Mouse (Mus musculus) gastrocnemius, adult 2 months (tissue): ENCODE results near the gene Sumf1. TPM values are rescaled to one million over a fixed set of nuclear protein-coding genes. Genes with fewer than 3 reads are reported as not detected.

Experiments
- DNase-seq: peaks from one replicate; pipeline ENCODE4 v3.0.0; 2022
- H3K27ac ChIP-seq: fragments of 200-600 bp; 2 replicates; pipeline ENCODE4 v1.8.1; 2022; ENCODE audit warnings: mild to moderate bottlenecking
- H3K4me3 ChIP-seq: fragments of 200-600 bp; 2 replicates; pipeline ENCODE4 v1.8.1; 2022; ENCODE audit warnings: mild to moderate bottlenecking, moderate library complexity
- CTCF ChIP-seq: fragments of 200-600 bp; IDR thresholded peaks from 2 replicates; pipeline ENCODE4 v1.8.1; 2022; ENCODE audit warnings: antibody characterized with exemption, mild to moderate bottlenecking, moderate library complexity
- intact Hi-C: fragments of 180-260 bp; cut with DNase I; formaldehyde crosslinking; loops from one replicate; pipeline ENCODE4 v1.15.1; 2025
- total RNA-seq, 2 experiments: library from RNA; stranded (reverse); gene quantifications; 2 replicates each; pipeline ENCODE4 v1.2.3; 2021

Gene Sumf1
- total RNA-seq, 2 experiments from 2014 or later, result 7.4 to 9.4 TPM

DNA sequence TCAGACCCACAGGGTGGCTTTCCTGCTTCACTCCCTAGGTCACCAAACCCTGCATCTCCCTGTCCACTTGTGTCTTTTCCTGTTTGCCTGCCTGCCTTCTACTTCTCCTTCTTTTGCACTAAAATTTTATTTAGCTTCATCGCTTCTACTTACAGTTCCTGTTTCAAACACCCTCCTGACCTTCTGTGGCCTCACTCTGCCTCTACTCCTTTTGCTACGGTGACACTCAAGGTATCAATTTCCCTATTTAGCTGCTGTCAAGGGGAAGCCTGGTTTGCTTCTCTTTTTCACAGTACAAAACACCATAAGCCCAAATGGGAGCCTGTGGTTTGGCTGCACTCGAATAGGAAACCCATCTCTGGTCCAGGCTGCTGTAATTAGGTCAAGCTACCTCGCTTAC is 11.7 kb upstream of the Sumf1 start:
- no peak for TF ChIP-seq CTCF
- Histone ChIP-seq H3K4me3 (no peak overlapping the region), H3K27ac (no peak overlapping the region)
- intact Hi-C loops, result no loop called here
- DNase-seq, result no peak

DNA sequence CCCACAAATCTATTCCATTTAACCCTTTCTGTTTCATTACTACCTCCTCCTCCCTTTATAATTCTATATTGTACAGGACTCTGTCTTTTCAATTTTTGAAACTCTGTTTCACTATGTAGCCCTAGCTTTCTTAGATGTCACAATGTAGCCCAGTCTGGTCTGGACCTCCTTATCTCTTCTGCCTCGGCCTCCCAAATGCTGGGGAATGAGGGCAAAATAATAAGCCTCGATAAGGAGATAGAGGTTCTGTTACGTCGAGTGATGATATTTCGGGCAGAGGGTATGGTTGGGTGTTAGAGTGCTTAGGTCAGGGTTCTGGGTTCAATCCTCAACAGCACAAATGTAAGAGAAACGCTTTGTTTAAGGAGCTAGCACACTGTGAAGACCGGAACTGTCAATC is 11.3 kb upstream of the Sumf1 start:
- H3K4me3 ChIP-seq, result no peak overlapping the region
- no peak for DNase-seq
- TF ChIP-seq CTCF, result no peak
- H3K27ac ChIP-seq, result no peak overlapping the region
- intact Hi-C loops, result no loop called here

DNA sequence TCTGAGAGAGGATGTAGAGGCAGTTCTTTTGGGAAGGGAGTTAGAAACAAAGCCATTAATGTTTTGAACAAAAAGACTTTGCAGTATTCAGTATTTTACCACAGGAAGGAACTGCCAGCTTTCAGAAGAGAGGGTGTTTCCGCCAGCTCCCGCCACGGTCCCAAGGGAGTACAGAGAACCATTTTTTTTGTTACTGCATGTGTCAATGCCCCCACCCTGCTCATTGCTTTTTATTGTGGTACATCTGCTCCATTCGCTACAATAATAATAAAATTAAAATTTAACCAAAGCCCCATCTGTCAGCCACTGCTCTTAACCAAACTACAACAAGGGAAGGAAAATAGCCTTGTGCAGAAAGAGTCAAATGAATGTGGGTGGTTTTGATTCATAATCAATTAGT is 7.2 kb upstream of the Sumf1 start:
- no peak for DNase-seq
- no peak for TF ChIP-seq CTCF
- intact Hi-C loops, result no loop called here
- H3K27ac ChIP-seq, result no peak overlapping the region
- no peak overlapping the region for H3K4me3 ChIP-seq

DNA sequence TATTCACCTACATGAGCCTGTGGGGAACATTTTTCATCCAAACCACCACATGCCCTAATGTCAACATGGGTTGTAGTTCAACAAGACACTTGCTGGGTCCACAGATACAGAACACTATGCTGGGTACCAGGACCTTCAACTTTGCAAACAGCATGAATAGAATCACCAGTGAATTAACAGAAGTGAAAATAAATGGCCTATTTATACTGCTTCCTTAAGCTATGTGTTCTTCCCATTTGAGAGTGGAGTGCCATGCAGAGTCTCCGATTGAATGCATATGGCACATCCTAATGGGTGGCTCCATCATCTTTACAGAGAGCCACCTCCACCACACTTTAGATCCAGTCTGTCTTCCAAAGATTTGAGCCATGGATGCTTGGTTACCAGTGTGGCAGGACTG is 5.3 kb upstream of the Sumf1 start:
- intact Hi-C loops, result no loop called here
- TF ChIP-seq CTCF, result no peak
- H3K4me3 ChIP-seq, result no peak overlapping the region
- no peak for DNase-seq
- H3K27ac ChIP-seq, result no peak overlapping the region

DNA sequence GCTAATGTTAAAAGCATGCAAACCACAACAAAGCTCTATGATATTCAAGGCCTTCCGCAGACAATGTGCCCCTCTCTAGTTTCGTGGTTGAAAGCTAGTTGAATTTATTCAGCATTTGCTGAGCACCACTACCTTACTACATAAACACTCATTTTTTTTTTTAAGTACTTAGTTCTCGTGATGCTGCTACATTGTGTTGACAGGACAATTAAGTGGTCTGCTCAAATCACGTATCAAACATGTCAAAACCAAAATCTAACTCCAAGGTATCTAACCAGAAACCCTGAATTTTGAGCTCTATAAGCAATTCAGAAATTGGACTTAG is 265 bp upstream of the Sumf1 start:
- TF ChIP-seq CTCF, result no peak
- Histone ChIP-seq H3K4me3 (peak overlapping the region; percentile 92), H3K27ac (peak overlapping the region; percentile 80)
- DNase-seq, result no peak
- intact Hi-C loops, result loop anchor here (2.0 kb wide), 1 partner anchor 27 kb away; the partner anchor contains the start of gene Itpr1

DNA sequence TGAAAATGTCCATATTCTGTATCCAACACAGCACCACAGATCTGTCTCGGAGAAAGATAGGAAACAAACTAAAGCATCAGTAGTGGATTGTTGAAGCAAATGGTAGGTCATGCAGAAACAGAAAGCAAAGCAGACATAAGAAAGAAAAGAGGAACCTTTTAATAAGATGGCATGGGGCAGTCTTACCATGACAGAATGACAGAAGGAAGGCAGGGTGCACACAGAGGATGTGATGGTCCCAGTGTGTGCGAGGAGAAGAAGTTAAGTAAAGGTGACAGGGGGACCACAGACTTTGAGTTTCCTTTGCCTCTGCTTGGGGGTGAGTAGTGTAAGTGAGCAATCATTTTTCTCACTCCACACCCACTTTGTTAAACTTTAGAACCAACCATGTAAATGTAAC is 6.3 kb downstream of the Sumf1 start:
- Histone ChIP-seq H3K27ac (no peak overlapping the region), H3K4me3 (no peak overlapping the region)
- no peak for TF ChIP-seq CTCF
- intact Hi-C loops, result no loop called here
- no peak for DNase-seq

DNA sequence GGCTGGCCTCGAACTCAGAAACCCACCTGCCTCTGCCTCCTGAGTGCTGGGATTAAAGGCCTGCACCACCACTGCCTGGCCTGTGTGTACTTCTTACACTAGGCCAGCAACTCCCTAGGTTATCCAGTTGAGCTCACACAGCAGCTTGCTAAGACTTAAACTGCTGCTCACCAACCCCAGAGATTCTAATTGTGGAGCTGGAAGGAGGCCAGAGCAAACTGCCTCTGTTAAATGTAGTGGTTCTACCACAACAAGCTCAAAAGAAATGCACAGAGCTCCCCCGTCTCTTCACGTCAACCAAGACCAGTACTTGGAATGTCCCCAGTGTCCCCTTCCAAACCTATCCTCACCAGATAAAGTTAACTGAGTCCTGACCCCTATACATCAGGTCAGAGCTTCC is 11.2 kb downstream of the Sumf1 start:
- Histone ChIP-seq H3K4me3 (no peak overlapping the region), H3K27ac (no peak overlapping the region)
- no peak for TF ChIP-seq CTCF
- intact Hi-C loops, result no loop called here
- no peak for DNase-seq

DNA sequence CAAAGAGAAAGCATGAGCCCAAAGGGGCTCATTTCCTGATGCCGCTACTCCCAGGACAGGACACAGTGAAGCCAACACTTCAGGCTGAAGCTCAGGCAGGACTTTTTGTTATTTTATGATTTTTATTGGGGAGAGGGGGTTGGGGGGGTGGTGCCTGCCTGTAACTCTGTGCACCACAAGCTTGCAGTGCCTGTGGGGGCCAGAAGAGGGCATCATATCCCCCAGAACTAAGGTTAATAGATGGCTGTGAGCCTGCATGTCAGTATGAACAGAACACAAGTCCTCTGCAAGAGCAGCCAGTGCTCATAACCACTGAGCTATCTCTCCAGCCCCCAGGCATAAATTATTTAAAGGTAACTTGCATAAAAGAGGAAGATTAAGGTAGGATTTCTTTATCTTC is 13.2 kb downstream of the Sumf1 start:
- no peak for DNase-seq
- intact Hi-C loops, result no loop called here
- H3K4me3 ChIP-seq, result no peak overlapping the region
- TF ChIP-seq CTCF, result no peak
- H3K27ac ChIP-seq, result no peak overlapping the region

DNA sequence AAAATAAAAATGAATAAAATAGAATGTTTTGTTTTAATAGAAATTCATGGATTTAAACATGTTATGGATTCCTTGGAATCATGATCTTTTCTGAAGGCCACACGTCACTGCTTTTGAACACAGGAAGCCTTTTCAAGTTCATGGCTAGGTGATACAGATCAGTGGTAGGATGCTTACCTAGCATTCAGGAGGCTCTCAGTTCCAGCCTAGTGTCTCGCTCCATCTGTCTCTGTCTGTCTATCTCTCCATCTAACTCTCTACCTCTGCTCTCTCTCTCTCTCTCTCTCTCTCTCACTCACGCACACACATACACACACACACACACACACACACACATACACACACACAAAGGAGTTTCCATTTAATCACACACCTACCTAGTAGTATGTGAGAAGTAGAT is 15.9 kb downstream of the Sumf1 start:
- H3K4me3 ChIP-seq, result no peak overlapping the region
- intact Hi-C loops, result no loop called here
- no peak for TF ChIP-seq CTCF
- no peak for DNase-seq
- no peak overlapping the region for H3K27ac ChIP-seq

DNA sequence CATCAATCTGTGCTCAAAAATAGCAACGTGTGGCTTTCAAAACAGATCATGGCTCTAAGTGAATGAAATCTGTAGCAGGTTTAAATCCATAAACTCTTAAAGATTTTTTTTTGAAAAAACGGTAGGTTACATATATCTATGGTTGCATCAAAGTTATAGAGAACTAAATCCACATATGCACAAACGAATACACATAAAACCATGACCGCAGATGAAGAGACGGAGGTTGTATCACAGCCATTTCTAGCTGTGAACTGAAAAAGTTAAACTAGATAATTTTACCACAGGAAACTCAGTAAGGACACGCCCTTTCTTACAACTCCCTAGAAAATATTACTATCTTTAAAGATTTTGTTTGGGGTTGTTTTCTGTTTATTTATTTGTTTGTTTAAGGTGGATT is 16.7 kb downstream of the Sumf1 start:
- Histone ChIP-seq H3K27ac (no peak overlapping the region), H3K4me3 (no peak overlapping the region)
- no peak for TF ChIP-seq CTCF
- no peak for DNase-seq
- intact Hi-C loops, result no loop called here

DNA sequence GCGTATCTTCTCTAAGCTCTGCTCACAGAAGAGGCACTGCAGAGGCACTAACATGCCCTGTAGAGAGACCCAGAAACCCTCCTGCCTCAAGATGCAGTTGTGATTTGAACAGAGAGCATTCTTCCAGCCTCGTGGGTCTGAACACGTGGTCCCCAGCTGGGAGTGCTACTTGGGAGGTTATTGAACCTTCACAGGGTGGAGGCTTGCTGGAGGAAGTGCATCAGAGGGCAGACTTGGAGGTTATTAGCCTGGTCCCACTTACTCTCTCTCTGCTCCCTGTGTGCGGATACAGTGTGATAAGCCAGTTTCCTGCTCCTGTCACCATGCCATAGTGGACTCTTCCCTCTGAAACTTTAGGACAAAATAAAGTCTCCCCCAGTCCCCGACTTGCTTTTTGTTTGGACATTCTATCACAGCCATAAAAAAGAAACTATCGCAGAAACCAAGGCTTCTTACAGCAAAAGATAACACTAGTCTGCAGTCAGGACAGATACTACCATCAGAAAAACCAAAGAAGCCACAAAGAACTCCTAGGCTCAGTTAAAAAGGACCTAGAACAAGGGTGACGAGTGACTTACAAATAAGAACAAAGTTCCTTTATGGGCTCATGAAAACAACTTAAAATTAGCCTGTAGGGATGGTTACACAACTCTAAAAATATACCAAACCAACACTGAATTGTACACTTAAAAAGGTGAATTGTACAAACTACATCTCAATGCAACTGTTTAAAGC is 17.3 kb downstream of the Sumf1 start:
- intact Hi-C loops, result no loop called here
- Histone ChIP-seq H3K27ac (no peak overlapping the region), H3K4me3 (no peak overlapping the region)
- DNase-seq, result no peak
- no peak for TF ChIP-seq CTCF

DNA sequence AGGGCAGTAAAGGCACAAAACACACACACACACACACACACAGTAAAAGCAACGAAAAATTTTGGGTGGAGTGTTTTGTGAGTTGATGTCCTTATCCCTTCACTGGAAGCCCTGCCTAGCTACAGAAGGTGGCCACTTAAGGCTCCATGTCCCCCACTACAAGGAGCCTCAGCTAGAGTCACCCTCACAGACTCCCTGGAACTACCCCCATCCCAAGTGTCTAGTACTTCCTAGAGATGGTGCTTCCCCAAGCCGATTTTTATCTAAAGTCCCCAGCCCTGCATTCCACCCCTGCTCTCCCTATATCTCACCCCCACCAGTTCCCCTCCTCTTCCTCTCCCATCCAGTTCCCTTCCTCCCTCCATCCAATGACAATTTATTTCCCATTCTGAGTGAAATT is 19.8 kb downstream of the Sumf1 start:
- no peak for TF ChIP-seq CTCF
- intact Hi-C loops, result no loop called here
- H3K4me3 ChIP-seq, result no peak overlapping the region
- DNase-seq, result no peak
- no peak overlapping the region for H3K27ac ChIP-seq

DNA sequence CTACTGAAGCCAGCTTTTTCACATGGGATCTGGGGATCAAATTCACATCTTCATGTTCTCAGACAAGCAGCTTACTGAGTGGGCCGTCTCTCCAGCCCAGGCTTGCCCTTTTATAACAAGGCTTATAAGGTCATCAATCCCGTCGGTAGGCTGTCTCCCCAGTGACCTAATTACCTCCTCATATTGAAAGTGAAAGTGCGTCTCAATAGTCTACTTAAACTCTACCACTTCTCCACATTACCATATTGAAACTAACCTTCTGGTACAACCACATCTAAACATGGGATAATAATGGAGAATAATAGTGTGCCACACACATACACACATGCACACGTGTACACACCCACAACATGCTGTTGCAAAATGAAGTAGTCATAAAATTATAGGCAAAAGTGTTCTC is 20.4 kb downstream of the Sumf1 start:
- Histone ChIP-seq H3K27ac (peak overlapping the region; percentile 53), H3K4me3 (peak overlapping the region; percentile 3; the same call in 1 of the 2 replicates)
- peak; percentile 19 for DNase-seq
- no peak for TF ChIP-seq CTCF
- intact Hi-C loops, result no loop called here

DNA sequence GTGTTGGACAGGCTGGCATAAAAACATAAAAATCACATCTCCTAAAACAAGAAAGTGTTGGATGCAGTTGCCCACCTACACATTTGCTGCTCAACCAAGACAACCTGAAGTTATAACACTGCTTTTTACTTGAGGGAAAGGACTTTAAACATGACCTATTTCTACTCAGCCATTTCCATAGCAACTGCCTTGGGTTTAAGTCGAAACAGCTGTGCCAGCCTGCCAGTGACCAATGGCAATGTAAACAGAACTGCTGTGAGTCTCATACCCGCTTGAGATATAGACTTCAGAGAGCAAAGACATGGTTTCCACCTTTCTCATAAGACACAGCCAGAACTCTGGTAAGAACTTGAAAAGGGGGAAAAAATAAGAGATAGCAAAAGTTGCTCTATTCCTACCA is 24.8 kb downstream of the Sumf1 start:
- no peak overlapping the region for H3K4me3 ChIP-seq
- TF ChIP-seq CTCF, result no peak
- H3K27ac ChIP-seq, result no peak overlapping the region
- DNase-seq, result no peak
- intact Hi-C loops, result no loop called here

DNA sequence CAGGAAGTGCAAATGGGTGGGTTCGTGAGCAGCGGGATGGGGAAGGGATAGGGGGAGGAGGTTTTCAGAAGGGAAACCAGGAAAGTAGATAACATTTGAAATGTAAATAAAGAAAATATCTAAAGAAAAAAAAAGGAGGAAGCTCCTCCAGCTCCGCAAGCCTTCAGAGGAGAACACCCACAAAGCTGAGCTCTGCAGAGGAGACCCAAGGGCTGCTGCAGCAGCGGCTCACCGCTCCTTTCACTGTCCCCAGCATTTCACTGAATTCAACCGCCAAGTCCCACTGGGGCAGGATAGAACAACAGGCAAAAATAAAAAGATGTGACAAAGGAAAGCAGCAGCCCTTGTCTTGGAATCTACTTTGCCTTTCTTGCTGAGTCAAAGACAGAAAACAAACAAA is 28.5 kb downstream of the Sumf1 start:
- intact Hi-C loops, result no loop called here
- no peak for TF ChIP-seq CTCF
- no peak overlapping the region for H3K4me3 ChIP-seq
- DNase-seq, result no peak
- H3K27ac ChIP-seq, result no peak overlapping the region
